Mouse (Mus musculus): Measurements from ENCODE around the gene Psma1.
A peak's percentile ranks its signal among the peaks of the same experiment; 100 is the strongest.

The Psma1 gene

DNA sequence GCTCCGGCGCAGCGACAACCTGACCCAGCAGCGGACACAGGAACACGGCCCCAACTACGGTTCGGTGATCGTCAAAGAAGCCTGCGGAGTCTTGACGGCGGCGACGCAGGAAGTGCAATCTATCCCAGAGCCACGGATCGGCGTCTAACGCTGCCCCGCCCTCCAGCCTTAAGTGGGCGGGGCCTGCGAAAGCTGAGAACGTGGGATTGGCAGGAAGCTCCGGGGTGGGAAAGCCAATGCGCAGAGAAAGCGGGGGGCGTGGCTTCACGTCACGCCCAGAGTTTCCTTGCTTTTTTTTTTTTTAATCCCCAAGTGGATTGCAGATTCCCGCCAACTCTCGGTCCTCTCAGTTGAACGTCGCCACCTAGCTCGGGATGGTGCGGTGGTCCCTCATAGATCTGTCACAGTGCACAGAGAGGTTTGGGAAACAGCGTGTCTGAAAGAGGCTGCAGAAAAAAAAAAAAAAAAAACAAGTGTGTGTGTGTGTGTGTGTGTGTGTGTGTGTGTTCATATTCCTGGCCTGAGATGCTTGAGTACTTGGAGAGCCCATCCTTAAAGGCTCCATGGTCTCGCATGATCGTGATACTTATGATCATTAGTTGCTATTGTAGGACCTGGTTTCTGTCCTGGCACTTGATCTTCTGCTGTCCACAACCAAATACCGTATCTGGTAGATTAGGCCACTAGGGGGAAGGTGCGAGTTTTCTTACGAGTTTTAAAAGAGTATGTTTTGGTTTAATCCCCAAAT lies at the start of gene Psma1:
Gene Psma1, minus strand, starts transcription at position 114 of the 748 bp plus-strand sequence.
- DNase-seq (ENCODE audit: low read depth) = peak; percentile 99

DNA sequence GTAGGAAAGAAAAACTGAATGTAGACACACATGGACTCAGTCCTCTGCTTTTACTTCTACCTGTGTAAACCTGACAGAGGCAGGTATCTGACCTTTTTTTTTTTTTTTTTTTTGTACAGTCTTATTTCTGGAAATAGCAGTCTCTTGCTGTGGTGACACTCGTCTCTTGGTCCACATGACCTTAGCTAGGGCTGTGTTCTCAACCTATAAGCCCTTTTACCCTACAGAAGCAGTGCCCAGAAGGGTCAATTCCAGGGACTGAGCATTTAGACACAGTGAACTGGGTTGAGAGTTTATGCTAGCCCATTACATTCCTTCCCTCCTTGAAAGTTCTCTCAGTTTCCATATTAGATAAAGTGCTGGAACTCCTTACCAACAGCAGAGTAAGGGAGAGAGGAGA lies 47.6 kb upstream of the Psma1 start:
- no peak for DNase-seq (ENCODE audit: low read depth)

DNA sequence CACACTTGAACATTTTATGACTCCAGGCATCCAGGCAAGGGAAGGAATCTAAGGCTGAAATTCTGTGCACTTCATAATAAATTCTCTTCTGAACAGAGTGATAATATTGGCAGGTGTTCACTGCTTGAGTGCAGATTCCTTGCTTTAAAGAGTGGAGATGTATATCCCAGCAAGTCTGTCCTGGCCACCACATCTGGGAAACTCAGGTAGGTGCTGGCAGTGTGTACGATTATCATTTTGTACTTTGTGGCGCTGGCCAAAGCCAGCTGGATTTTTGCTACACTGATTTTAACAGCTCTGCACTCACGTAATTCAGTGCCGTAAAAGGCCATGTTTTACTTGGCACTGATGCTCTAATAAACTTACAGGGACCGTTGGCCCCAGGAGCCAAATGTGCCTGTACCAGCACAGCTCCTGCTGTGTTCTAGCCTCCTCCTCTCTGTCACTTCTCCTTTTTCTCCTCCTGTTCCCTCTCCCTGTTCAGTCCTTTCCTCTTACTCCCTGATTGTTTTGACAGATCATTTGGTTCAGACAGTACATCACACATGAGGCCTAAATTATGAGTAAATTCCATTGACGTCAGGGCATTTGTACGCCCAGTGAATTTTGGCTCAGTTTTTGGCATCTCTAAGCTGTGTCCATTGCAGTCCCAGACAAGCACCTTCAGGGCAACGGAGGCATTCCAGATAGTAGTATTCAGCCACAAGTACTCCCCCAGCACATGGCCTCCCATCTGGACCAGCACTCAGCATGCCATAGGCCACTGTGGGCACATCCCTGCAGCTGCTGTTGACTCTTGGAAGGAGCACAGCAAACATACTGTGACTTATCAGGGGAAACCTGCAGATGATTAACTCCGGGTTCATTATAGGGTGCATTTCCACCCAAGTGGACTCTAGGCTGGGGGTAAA lies 46.9 kb upstream of the Psma1 start:
- no peak for DNase-seq (ENCODE audit: low read depth)

DNA sequence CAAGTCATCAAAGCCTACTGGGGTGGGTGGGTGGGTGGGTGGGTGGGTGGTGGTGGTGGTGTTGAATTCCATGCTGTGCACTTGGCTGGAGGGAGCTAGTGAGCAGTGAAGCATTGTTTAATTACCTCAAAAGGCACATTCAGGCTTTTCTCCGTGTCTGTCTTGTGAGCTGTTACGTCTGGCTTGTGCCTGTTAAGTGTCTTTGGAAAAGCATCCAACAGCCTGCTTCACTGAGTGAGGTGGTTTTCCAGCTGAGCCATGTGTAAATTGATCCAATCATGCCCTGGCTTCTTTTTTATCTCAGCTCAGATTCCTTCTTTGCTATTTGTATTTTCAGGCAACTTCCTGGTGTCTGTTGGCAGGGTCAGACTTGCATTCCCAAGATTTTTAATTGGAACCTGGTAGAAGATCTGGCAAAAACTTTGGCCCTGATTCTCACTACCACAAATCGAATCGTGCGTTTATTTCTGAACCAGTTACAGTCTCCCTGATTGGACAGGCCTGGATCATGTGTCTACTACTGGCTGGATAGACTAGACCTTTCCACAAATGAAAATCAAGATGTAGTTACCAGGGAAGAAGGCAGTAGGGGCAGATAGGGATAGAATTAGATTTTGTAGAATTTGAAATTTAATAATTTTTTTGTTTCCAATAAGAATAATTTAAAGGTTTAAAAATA lies 45.9 kb upstream of the Psma1 start:
- DNase-seq (ENCODE audit: low read depth) = no peak

DNA sequence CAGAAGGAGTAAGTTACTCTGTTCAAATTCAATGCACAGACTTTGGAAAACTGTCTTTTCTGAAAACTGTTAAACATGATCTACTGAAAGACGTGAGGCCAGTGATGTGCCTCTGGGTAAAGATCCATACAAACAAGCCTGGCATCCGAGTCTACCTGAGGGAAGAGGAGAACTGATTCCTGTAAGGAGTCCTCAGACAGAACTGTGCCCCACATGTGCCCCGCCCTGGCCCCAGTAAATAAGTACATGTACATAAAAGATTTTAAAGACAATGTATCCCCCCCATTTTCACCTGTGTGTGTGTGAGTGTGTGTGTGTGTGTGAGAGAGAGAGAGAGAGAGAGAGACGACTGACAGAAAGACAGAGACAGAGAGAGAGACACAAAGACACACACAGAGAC lies 42.0 kb upstream of the Psma1 start:
- no peak for DNase-seq (ENCODE audit: low read depth)

DNA sequence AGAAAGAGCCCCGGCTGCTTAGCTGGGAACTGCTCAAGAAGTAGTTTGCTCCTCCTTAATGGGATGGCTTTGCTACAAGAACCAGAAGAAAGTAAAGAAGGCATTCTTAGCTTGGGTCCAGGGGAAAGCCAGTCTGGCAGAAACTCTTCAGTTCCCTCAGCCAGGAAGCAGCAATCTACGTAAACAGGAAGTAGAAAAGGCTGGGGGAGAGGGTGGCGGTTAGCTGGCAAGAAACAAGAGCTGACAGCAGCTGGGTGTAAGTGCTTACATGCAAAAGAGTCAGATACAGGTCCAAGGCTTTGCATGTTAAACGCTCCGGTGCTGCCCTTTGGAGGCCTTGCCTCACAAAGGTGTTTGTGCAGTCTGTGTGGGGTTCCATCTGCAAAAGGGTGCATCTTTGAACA lies 41.5 kb upstream of the Psma1 start:
- DNase-seq (ENCODE audit: low read depth) = peak; percentile 84

DNA sequence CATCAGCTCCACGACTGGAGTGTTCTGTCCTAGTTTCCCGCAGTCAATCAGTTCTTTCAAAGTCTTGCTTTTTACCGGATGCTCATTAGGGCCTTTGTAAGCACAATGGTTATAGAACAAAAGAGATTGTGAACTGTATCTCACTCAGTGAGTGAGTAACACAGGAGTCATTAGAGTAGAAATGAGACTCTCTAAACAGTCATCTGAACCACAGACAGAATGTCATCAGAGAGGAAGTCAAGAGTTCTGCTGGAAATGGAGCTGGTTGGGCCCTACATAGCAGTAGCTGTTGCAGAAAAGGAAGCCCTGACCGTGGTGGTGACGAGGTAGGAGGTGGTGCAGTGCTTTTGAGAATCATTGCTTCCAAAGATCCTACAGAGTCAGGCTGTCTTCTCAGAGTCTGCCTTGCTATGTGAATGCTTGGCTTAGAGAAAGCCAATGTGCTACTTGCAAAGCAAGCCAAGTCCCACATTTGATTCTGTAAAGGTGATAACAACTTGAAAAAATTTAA lies 40.5 kb upstream of the Psma1 start:
- peak; percentile 83 for DNase-seq (ENCODE audit: low read depth)

DNA sequence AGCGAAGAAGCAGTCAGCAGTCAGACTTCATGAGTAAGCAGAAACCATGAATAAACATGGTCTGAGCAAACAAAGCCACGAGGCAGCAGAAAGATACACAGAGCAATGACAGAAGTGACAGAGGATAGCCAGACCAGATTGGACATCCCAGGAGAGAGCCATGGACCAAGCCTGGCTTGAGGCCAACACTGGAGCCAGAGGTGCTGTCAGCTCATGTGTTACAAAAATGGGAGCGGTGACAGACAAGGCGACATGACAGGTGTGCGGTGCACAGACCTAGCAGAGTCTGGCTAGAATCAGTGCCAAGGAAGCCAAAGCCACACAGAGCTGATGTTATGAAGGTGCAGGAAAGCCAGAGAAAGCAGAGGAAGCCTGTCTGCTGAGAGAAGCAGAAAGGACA lies 35.3 kb upstream of the Psma1 start:
- DNase-seq (ENCODE audit: low read depth) = no peak

DNA sequence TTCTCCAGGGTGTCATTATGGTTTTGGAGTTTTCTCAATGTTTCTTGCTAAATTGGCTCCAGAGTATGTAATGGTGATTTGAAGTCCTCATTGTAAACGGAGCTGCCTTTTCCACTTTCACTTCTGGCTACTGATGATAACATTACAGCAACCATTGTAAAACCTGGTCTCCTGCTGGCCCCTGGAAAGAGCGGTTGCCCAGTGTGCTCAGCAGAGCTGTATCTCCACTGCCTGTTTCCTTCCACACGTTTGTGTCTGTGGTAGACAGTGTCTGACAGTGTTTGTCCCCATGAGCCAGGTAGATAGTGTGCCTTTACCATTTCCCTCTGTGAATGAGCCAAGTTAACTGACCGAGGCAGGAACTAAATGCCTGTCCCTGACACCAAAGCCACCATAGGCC lies 33.1 kb upstream of the Psma1 start:
- no peak for DNase-seq (ENCODE audit: low read depth)

DNA sequence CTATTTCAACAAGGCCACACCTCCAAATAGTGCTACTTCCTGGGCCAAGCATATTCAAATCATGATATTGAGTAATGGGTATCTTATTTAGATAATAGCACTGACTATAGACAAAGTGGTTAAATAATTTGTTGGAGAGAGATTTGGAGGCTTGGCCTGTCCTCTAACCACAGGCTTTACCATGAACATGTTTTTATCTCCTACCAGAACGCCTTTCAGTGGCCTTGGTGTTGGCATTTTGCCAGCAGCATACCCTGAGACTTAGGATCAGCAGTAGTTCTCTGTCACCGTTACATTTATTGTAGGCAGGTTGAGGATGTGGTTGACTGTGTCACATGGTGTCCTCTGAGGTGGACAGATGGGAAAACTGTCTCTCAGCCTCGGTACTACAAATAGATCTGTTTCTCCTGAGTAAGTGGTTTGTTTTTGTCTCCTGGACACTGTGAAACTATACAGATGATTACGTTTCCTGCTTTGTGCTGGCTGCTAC lies 25.4 kb upstream of the Psma1 start:
- DNase-seq (ENCODE audit: low read depth) = peak; percentile 98

DNA sequence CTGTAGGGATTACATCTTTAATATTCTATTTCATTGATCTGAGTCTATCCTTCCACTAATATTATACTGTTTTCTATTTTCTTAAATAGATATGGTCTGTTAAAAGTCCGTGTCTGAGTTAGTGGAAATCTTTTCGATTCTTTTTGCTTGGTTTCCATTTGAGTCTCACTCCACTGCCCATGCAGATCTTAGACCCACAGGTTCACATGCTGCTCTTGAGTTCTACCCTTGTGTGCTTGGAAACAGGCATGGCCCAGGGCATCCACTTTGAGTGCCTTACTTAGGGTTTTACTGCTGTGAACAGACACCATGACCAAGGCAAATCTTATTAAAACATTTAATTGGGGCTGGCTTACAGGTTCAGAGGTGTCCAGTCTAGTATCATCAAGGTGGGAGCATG lies 24.9 kb upstream of the Psma1 start:
- no peak for DNase-seq (ENCODE audit: low read depth)

DNA sequence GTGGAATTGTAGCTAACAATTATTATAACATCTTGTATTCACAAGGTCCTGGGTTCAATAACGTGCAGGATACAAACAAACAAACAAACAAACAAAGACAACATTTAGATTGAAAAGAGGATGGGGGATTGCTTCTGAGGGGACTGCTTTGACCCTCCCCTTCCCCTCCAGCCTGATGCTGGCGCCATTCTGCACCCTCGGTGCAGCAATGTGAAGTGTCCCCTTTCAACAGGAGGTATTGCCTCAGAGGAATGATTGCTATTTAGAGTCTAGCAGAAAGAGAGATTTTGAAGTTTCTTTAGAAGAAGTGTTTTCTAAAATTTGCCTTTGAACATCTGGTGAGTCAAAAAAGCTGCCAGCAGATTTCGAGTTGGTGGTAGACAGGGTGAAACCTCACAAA lies 23.3 kb upstream of the Psma1 start:
- DNase-seq (ENCODE audit: low read depth) = no peak

DNA sequence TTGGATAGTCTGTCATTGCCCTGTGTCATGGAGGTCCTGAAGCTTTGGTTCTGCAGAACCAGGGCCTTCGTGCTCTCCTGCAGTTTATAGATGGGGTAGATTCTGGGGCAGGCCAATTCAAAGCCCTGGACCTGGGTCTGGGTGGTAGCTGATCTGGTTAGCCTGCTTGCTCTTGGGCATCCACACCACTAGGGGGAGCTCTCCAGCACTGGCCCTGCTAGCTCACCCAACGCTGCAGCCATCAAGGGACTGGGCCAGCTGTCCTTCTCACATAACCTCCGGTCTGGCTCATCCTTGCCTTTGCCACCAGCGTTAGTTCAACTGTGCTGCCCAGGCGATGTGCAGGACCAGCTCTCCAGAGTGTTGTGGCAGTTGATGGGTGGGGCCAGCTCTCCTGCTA lies 18.8 kb upstream of the Psma1 start:
- no peak for DNase-seq (ENCODE audit: low read depth)

DNA sequence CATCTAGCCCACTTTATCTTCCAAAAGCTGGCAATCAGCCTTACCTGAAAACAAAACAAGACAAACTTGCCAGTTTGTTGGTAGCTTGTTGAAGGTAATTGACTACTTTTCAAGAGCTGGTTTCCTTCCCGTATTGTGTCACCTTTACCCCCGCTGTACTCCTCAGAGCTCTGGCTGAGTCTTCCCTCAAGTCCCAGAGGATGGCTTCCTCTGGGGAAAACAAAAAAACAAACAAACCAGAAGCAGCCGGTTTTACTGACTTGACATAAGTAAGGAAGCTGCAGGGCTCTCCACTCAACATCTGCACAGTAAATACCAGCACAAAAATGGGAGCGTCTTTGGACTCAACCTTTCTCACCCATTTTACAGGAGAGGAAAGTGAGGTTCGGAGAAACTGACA lies 18.0 kb upstream of the Psma1 start:
- no peak for DNase-seq (ENCODE audit: low read depth)

DNA sequence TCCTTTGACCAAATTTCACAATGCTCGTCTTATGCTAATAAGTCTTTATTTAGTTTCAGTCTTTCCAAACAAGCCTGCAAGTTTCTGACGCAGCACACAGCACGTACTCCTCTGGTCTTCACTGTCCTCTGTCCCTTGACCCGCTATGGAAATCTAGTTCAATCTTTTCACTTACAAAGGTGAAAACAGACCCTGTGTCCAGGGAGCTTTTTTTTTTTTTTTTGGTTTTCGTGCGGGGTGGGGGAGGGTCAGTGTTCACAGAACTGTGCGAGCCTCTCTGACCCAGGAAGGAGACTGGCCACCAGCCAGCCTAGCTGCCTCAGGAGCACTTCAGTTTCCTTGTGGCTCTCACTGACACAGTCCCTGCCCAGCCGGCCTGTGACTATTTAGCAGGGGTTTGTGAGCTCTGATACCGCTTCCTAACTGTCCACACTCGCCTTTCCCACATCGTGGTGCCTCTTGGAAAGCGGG lies 16.6 kb upstream of the Psma1 start:
- DNase-seq (ENCODE audit: low read depth) = peak; percentile 66

DNA sequence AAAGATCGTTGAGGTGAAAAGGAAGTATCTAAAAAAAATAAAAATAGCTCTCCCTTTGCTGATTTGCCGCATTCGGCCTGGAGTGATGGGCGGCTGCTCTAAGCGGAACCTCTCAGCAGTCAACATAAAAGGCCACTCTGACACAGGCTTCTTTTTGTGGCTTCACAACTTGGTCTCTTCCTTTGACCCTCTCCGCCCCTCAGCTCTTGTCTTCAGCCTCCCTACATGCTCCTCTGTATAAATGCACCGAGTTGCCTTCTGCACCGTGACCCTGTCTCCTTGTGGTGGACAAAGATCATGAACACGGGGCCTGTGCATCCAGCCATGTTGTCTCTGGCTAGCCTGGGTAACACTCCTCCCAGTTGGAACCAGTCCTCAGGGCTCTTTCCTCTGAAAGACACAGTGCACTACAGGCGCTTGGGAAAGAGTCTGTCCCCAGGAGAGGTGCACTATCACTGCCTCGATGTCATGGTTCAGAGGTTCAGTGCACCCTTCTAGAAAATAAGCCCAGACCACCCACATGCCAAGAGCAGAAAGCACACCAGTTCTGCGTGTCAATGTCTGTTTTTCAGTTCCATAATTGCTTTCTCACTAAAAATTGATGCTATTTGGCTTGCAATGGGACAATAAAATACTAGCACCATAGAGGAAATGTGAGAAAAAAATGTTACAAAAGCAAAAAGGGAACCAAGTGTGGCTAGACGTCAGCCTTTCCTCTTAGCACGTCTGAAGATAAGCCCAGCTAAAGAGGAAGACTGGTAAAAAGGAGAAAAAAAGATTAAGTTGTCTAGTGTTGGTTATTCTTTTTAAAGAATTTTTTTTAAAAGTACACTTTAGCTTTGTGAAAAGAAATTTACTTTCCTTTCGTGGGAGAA lies 15.8 kb upstream of the Psma1 start:
- DNase-seq (ENCODE audit: low read depth) = peak; percentile 61

DNA sequence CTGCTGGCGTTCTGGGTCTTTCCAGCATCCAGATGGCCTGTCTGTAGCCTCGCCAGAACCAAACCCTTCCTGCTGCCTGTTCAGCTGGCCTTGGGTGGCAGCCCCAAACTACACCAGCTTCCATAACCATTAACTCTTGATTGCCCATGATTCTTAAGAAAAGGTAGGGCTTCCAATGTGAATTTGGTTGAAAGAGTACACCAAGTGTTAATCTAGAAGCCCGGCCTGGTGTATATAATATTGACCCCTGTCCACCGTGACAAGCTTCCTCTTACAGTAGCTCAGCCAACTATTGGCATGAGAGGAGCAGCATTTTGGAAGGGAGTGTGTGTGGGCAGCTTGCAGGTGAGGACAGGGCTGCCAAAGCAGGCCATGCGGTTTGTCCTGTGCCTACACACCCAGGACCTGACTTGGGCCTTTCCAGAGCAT lies 14.2 kb upstream of the Psma1 start:
- DNase-seq (ENCODE audit: low read depth) = no peak

DNA sequence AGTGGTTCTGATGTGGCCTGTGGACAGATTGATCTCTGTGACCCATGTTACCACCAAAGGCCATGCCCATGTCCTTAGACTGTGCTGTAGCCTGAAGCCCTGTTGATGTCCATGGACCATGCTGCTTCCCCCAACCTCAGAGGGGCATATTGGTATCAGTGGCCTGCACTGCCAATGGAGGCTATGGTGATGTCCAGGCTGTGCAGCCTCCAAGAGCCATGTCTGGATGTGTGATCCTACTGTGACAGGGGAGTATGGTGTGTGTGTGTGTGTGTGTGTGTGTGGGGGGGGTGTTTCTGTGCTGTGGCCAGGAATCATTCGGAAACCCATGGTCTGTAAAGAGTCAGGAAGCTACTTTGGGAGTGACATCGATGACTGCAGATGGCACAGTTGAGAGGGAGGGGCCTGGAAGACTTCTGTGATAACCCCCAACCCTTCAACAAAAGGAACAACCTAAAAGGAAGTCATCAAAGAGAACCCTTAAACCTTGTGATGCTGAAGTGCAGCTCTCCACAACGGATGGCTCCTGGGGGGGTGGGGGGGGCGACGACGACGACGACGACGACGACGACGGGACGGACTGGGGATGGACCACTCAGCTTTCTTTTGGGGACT lies 8.5 kb upstream of the Psma1 start:
- no peak for DNase-seq (ENCODE audit: low read depth)

DNA sequence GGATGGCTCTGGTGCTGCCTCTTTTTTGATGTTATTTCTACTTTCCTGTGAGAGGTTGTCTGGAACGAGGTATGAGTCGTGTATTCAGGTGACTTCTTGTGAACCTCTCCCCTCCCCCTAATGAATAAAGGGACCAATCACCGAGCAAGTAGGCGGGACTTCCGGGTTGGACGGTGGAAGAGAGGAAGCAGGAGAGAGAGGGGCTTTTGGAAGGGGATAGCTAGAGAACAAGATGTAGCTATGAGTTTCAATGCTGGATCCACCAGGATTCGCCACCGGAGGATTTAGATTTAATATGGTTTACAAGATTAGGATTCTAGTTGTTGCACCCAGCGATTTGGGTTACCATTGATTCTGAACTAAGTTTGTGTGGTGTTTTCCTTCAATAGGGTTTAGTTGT lies 7.1 kb upstream of the Psma1 start:
- peak; percentile 49 for DNase-seq (ENCODE audit: low read depth)

DNA sequence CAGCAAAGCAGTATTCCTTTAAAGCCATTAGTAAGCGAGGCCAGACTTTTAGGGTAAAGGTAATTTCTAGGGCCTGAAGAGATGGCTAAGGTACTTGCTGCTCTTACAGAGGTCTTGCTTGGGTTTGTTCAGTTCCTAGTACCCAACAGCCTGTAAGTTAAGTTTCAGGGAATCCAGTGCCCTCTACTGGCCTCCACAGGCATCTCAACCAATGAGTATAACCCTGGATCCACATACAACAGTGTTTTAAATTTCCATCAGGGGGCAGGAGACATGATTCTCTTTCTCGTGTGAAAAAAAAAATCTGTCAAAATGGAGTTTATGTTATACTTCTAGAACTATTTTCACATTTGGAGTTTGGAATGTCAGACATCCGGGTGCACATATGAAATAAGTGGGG lies 5.8 kb upstream of the Psma1 start:
- DNase-seq (ENCODE audit: low read depth) = peak; percentile 85

Data from 416B (cell line).